Mouse (Mus musculus) bone marrow macrophage, adult 2 months (primary cell): Measurements from ENCODE around the gene Dis3l2.

Experiments used
- CTCF ChIP-seq: IDR thresholded peaks from 2 replicates; pipeline ENCODE4 v1.5.1; 2012; ENCODE audit warnings: low read depth, mild to moderate bottlenecking, low read length, moderate library complexity
- POLR2A ChIP-seq: IDR thresholded peaks from 2 replicates; pipeline ENCODE4 v1.6.1; 2012; ENCODE audit warnings: mild to moderate bottlenecking, low read depth, low read length, borderline replicate concordance

- TF ChIP-seq CTCF (no peak), POLR2A (no peak)
Observed at GRCm38 (mm10) chr1:86859371-86859770, 155.8 kb downstream of the Dis3l2 start.
